Mouse (Mus musculus): ENCODE measurements at regions not wholly inside any gene's neighbourhood (a gene's known extent, or its start where the extent isn't known, plus 50 kb on each side); places are given as distances from the start of the nearest gene placed in this dataset.

DNA sequence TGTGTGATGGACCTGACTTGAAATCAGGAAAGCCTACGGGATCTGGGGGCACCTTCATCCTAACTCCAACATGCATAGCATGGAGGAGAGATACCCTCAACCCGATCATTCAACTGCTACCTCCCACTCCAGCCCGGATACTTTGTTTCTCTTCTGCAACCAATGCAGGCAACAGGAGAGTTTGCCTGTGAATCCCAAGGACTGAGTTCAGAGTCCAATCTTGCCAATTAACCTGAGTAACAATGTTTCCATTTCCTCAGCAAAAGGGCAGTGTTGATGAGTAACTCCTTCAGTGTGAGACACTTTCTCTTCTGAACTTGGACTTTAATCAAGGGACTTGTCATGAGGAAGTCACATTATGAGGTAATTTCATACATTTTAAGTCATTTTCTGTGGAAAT is 129.1 kb upstream of the Gdf10 start:
- TF ChIP-seq CTCF (IDR thresholded peaks at IDR 0.05; ENCODE audit: low read depth, low read length) = no peak
- no peak for TF ChIP-seq POLR2A (IDR thresholded peaks at IDR 0.05; ENCODE audit: insufficient read depth, low read length)
- no peak for TF ChIP-seq EP300 (IDR thresholded peaks at IDR 0.05; ENCODE audit: insufficient read depth, low read depth, low read length)

All from ES-Bruce4 (cell line).